Mouse (Mus musculus): ENCODE measurements around the gene Ccdc107.
A peak's percentile ranks its signal among the peaks of the same experiment; 100 is the strongest.

Gene Ccdc107

DNA sequence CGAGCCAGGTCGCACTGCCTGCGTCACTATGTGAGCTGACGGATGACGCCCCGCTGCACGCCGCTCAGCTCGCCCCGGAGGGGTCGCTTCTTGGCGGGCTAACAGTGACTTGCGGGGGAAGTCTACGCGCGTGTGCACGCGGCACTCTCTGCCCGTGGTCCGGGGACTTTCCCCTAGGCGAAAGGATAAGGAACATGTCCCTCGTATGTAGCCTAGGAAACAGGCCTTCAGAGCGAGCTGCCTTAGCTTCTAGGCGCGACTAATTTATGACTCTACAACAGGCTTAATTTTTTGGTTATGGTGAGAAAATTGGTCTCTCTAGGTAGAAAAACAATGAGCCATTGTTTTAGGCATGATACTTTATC is at the start of gene Ccdc107:
Gene Ccdc107 (plus strand): TSS at position 80 of the 365 bp plus-strand sequence.
- DNase-seq (ENCODE audit: low read depth) = peak; percentile 99

DNA sequence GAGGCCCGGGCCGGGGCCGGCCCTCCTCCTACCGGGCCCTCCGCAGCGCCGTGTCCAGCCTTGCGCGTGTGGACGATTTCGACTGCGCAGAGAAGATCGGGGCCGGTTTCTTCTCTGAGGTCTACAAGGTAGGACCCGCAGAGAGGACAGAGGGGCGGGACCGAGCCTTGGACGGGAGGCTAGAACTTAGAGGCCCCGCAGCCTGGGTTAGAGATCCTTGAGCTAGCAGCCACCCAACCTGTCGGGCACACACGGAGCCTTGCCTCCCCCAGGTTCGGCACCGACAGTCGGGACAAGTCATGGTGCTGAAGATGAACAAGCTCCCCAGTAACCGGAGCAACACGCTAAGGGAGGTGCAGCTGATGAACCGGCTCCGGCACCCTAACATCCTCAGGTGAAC is 49.2 kb upstream of the Ccdc107 start:
- DNase-seq (ENCODE audit: low read depth) = peak; percentile 28

DNA sequence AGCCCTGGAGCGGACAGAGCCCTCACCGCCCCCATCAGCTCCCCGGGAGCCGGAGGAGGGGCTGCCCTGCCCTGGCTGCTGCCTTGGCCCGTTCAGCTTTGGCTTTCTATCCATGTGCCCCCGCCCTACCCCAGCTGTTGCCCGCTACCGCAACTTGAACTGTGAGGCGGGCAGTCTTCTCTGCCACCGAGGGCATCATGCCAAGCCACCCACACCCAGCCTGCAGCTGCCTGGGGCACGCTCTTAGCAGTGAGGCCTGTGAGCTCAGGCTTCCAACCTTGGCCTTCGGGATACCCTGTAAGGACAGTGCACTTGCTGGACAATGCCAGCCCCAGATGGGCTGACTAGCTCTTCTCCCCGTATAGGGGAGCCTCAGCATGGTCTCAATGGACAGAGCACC is 45.4 kb upstream of the Ccdc107 start:
- DNase-seq (ENCODE audit: low read depth) = no peak

DNA sequence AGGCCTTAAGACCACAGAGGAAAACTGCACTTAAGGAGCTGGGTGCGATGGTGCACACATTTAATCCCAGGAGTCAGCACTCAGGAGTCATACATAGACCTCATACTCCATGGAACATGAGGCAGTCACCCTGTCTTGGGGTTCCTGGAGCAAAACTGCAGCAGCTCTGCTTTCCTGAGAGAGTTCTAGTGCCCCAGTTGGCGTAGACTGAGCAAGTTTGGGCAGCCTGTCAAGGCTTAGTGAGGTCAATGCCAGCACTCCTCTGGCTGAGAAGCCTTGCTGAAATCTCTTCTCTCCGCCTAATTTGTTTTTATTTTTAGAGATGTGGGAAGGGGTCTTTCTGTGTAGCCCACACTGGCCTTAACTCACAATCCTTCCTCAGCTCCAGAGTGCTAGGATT is 44.1 kb upstream of the Ccdc107 start:
- DNase-seq (ENCODE audit: low read depth) = no peak

DNA sequence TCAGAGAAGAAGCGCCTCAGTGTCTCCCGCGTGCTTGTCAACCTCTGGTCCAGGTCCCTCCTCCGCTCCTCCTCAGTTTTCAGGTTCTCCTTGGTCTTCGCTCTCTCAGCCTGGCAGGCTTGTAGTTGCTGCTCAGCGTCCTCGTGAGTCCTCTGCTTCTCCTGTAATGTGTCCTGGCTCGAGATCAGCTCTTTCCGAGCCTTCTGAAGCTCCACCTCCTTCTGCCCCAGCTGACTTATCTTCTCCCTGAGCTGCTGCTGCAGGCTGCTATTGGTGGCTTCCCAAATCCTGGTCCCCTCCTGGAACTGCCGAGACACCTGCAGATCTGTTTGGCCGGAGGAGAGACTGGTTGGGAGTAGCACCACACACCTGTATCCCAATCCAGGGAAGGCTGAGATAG is 40.4 kb upstream of the Ccdc107 start:
- no peak for DNase-seq (ENCODE audit: low read depth)

DNA sequence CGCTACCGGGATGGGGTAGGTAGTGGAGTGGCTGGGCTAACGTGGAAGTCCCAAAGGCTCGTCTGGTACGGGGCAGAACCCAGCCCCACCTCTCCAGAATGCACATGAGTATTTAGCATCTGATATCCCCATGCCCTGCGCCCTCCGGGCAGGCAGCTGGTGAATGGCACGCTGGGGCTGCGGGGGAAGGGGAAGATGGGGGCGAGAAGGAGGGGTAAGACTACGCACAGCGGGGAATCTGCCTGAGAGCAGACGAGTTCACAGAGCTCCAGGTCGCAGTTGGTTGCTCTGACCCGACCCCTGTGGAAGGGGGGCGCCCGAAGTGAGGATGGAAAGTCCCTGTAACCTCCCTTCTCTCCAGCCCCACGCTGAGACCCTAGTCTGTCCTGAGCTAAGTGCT is 39.3 kb upstream of the Ccdc107 start:
- no peak for DNase-seq (ENCODE audit: low read depth)

DNA sequence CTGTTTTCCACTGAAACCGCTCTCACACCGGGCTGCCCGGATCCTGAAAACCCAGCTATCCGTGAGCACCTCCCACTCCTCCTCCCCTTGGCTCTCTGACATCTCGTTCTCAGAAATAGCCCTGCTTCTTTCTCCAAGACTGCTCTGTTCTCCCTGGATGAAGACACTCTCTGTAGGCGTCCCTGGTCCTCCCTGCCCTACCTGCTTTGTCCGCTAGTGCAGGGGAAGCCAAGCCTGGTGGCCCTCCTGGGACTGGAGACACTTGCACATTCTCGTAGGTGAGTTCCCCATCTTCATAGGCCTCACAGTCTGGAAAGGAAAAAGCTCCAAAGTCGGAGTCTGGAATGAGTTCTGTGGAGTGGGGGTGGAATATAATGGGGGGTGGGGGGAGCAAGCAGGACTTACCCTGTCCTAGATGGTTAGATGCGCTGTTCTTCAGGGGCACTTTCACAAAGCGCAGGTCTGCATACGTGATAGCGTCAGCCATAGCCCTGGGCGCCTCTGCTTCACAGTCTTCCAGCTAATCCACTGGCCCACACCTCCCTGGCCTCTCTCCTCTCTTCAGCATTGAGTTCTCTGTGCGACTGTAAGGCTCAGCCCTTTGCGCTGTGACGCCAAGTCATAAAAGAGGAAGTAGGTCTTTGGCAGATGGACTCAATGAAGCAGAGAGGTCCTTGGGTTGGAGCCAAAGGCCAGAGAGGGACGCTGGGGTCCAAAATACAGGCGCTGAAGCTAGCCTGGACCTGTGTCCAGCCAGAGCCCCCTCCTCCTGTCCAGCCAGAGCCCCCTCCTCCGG is 38.5 kb upstream of the Ccdc107 start, which contains the start of gene Cd72:
Gene Cd72 (minus strand): TSS at position 588 of the 796 bp plus-strand sequence.
- DNase-seq (ENCODE audit: low read depth) = peak; percentile 50

DNA sequence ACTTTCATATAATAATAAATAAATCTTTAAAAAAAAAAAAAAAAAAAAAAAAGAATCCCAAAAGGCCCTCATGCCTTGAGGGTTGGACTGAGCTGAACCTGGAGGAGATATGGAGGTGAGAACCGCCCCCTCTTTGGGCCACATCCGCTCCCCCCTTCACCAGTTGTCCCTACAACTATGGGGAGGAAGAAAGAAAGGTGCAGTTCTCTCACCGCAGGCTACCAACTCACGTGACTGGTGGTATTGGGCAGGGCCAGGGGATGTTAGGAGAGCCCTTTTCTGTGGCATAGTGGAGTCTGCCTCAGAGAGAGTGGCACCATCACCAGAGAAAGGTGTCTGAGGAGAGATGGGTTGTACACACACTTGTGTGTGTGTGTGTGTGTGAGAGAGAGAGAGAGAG is 36.2 kb upstream of the Ccdc107 start:
- peak; percentile 84 for DNase-seq (ENCODE audit: low read depth)

DNA sequence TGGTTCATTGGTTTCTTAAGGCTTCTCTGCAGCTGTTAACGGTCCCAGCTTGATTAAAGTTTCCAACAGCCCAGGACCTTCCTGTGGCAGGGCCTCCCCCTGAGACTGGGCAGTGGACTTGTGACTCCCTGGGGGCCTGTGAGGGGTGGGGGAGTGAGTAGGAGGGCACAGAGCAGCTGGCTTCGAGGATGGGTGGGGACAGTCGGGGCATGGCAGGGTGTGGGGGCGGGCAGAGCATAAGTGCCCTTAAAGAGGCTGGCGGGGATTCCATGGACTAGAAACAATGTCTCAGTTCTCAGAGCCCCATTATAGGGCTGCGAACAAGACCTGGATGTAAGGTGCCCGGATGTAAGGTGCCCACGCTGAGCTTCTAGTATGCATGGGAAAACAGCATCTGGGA is 35.6 kb upstream of the Ccdc107 start:
- peak; percentile 74 for DNase-seq (ENCODE audit: low read depth)

DNA sequence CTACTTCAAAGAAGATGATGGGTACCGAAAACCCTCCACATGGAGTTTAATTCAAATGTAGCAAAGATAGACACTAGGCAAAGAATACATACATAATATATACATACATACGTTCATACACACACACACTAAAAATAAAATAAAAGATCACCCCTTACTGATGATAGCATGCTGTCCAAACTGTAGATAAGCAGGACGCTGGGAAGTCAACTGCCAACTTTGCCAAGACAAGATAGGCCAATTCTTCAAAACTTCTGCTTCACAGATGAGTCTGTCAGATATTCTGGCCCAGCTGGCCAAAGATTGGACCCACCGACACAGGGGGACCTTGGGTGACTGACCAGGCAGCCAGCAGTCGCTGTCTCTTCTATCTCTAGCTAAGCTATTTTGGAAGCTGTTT is 29.6 kb upstream of the Ccdc107 start:
- no peak for DNase-seq (ENCODE audit: low read depth)

DNA sequence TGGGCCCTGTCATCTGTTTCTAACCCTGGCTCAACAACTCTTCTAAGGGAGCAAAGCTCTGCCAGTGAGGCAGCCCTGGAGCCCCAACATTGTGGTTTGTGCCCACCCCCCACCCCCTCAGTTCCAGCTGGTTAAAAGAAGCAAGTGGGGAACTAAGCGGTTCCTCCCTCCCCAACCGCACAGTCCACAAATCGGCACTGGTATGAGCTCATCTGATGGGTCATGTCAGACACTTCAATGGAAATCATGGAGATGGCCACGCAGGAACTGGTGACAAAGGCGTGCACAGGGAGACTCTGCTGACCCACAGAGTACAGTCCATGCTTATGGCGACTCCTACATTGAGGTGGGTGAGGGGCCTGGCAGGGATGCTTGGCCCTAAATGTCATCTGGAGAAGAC is 26.8 kb upstream of the Ccdc107 start:
- DNase-seq (ENCODE audit: low read depth) = no peak

DNA sequence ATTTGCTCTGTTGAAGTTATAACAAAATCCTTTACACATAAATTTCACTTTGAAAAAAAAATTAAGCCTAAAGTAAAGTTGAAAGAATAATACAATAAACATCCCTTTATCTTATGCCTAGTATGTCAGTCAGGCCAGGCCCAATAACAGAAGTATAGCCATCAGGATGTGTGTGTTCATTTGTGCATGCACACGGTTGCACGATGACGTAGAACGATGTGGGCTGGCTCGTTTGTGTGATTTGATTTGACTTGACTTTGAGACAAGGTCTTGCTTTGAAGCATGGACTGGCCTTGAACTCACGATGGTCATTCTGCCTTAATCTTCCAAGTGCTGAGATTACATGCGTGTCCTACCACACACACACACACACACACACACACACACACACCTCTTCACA is 25.8 kb upstream of the Ccdc107 start:
- DNase-seq (ENCODE audit: low read depth) = no peak

DNA sequence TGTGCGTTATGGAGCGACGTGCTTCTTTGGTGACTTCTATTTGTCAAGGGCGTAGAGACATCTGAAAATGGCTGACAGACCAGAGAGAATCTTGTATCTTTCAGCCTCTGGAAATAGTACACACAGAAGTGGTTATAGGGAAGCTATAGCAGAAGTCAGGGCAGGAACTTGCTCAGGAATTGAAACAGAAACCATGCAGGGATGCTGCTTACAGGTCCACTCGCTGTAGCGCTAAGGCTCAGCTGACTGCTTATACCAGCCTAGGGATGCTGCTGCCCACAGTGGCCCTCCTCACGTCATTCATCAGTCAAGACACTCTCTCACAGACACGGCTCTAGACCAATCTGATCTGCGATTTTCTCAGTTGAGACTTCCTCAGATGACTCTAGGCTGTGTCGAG is 22.4 kb upstream of the Ccdc107 start:
- DNase-seq (ENCODE audit: low read depth) = no peak

DNA sequence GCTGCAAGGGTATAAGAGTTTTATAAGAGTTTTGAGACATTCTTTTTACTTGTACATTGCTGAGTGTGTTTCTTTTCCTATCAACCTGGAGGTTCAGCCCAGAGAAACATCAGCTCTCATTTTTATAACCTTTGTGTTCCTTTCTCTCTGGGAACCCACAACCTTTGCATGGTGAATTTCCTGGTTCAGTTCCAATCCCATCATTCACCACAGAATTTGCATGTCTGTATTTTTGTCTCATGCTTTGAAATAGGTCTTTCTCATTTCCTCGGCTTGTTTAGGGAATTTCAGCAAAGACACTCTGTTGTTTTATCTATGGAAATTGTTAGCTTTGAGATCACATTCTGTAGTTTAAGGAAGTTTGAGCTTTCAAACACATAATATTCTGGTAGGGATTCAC is 19.1 kb upstream of the Ccdc107 start:
- DNase-seq (ENCODE audit: low read depth) = no peak

DNA sequence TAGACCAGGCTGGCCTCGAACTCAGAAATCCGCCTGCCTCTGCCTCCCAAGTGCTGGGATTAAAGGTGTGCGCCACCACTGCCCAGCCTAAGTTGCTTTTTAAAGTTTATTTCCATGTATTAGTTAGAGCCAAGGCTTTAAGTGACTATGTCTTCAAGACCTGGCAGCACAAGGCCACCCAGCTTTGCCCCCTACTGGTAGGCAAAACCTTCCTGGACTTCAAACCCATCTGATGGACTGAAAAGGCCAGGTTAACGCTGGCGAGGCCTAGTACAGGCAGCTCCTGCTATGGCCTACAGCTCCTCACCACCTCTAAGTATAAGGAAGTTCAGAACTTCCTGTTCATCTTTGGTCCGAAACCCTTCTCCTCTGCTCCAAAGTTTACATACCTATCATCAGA is 16.1 kb upstream of the Ccdc107 start:
- DNase-seq (ENCODE audit: low read depth) = peak; percentile 78

DNA sequence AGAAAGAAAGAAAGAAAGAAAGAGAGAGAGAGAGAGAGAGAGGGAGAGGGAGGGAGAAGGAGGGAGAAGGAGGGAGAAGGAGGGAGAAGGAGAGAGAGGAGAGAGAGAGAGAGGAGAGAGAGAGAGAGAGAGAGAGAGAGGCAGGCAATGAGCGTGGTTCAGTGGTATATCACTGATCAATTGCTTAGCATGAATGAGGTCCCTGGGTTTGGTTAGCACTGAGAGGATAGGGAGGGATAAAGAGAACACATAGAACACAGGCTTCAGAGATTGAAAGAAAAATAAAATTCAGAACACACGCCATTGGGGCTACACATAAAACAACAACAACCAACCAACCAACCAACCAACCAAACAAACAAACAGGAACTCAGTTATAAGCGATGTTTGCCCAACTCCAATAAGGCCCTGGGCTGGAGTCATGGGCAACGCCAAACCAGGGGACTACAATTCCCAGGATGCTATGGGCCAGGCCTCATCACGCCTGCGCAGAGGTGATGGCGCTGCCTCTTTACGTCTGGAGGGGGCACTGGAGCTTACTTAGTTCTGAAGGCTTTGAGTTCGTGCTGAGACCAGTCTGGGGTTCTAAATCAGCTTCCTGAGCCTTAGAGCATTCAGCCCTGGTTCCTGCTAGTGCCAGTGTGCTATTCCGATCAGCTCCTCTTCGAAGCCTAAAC is 14.7 kb upstream of the Ccdc107 start:
- peak; percentile 96 for DNase-seq (ENCODE audit: low read depth)

DNA sequence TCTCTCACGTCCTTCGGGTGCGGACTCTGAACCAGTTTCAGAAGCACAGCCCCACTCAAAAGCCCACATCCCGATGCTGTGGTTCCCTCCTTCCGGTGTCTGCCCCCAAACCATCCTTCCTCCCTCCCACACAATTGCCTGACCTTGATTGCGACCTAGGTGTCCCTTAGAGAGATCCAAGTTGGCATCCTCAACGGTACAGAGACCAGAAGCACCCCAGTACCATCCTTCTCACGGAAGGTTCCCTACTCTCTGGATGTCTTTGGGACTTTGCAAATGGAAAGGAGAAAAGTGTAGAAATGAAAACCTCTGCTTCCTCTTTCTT is 14.2 kb upstream of the Ccdc107 start:
- DNase-seq (ENCODE audit: low read depth) = no peak

DNA sequence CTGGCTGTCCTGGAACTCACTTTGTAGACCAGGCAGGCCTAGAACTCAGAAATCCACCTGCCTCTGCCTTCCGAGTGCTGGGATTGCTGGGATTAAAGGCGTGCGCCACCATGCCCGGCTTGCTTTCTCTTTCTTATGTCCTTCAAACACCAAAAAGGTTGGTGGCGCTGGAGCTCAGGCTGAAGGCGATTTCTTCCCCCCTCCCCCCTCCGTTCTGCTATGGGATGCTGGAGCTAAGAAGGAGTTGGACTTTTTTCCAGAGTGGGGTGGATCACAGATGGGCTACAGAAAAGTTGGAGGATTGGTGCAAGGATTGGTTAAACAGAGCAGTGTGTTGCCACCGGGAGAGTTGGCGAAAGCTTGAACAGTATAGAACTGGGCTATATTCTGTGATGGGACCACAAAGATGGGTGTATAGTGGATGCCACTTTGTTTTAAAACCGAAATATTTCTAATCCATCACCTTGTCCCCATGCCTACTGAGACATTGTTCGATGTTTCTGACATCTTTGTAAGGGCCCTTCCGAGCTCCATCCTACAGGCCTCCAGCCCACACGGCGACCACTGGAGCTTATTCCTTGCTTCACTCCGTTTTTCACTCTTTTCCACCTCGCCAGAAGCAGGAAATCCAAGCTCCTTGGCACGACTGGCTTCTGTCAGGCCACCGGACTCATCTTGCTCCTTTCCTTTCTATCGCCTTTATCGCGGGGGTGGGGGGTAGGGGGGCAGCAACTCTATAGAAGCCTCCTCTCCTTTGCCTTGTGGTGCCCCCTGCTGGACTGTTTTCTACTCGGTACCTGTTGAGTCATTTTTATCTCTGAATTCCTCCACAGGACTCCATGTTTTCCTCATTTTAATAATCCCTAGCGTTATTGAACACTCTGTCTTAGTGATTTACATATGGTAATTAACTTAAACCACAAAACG is 13.5 kb upstream of the Ccdc107 start:
- peak; percentile 89 for DNase-seq (ENCODE audit: low read depth)

DNA sequence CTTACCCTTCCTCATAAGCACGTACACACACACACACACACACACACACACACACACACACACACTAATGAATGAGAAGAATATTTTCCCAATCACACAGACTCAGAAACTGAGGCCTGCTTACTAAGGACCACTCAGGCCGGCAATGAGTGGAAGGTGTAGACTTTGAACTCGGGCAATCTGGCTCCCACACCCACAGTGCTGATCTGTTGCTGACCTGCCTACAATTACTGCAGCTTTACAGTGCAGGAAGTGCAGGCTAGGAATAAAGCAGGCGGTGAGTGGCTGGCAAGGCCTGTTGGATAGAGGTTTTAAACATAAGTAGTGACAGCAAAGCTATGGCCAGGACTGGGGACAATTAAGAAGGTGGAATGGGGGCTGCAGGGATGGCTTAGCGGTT is 11.7 kb upstream of the Ccdc107 start:
- DNase-seq (ENCODE audit: low read depth) = no peak

DNA sequence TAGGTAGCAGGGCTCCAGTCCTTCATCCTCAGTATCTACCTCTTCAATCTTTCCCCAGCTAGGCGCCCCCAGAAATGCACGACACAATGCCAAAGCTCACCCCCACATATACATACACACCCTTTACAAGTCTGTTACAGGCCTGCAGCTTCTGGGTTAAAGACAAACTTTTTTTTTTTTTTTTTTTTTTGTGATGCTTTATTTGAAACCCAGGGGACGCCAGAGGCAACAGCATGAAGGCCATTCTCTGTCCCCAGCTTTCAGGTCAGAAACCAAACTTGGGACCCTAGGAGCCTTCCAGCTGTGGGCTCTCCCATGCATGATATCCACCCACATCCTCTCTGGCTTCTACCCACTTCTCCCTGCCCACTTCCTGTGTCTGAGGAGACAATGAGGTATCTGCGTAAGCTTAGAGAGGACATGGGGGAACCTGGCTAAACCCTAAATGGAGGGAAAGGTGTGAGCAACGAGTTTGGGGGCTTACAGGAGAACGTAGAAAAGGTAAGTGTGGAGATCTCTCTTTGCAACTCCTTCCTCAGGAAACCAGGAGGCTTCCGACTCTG is 10.7 kb upstream of the Ccdc107 start:
- peak; percentile 81 for DNase-seq (ENCODE audit: low read depth)

DNA sequence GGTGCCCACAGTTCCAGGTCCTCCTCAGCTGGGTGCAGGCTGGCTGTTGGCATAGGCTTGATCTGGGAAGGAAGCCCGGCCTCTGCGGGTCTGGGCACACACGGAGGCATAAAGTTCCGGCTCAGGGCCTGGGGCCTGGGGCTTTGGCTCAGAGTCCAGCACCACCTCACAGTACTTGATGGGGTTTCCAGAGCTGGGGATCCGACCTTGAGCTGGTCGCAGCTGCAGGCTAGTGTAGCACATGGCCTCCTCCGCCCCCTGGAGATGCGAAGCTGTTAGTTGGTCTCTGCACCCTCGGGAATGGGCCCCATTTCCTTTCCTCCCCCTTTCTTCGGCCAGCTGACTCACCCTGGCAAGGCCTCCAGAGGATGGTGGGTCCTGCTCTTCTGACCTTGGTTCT is 10.1 kb upstream of the Ccdc107 start:
- peak; percentile 78 for DNase-seq (ENCODE audit: low read depth)

DNA sequence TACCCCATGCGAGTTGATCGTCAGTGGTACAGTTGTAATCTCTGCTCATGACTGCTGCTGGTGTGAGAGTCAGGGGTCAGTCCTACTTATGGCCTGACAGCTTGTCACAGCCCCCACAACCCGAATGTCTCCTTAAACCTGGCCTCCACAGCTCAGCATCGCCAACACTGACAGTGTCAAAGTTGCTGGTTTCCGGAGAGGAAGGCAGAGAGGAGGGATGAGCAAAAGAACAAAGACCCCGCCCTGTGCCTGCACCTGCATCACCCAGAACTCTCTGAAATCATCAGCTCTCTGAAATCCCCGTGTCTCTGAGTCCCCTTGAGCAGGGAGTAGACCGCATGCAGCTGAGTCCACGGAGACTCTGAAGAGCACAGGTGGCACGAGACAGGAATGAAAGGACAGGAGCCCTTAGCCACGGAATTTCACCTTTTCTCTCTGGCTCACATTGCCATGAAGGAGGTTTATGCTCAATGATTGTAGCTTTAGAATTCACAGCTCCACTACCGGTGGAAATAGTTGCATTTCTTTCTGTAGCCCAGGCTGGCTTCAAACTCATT is 9.1 kb upstream of the Ccdc107 start, which contains the start of gene Sit1:
Gene Sit1 (minus strand): TSS at position 200 of the 557 bp plus-strand sequence.
- no peak for DNase-seq (ENCODE audit: low read depth)
